In genomic region chr2:20962284-20962683, GRCm38 (mm10) we compare ENCODE assay signal across 9 mouse cellular contexts. TPM values are rescaled to one million over a fixed set of nuclear protein-coding genes. Genes with fewer than 3 reads are reported as not detected.
DNase-seq lines count a peak whose midpoint lies in the region; ATAC-seq lines count a peak whose summit lies in the region.
"Had no signal": no experiment of that assay in that cellular context is flagged by ENCODE, and none has a peak within 500 bp of the region (broad histone marks: within the 10 kb centered on the region; RNA-seq: fewer than 3 reads in every experiment).

No protein-coding gene starts in this region.

- no peak overlapping the region for H3K27ac ChIP-seq in hindbrain, embryonic 12.5 days
- H3K27ac ChIP-seq in midbrain, embryonic 14.5 days (replicated peaks; ENCODE audit: low read depth, low read length), result peak overlapping the region; percentile 49; the same call in 1 of the 2 replicates
- H3K27ac ChIP-seq: embryonic facial prominence, embryonic 13.5 days had no signal

- 23% methylated on average over 2 of the region's 2 CpGs for WGBS in hindbrain, embryonic 12.5 days
- WGBS in midbrain, embryonic 14.5 days, result 17% methylated on average over 2 of the region's 2 CpGs

- peak overlapping the region; percentile 4; the same call in 1 of the 2 replicates for H3K9ac ChIP-seq in hindbrain, embryonic 12.5 days
- no peak overlapping the region for H3K9ac ChIP-seq in midbrain, embryonic 14.5 days (replicated peaks; ENCODE audit: low read length)
- H3K9ac ChIP-seq: embryonic facial prominence, embryonic 13.5 days had no signal

- H3K27me3 ChIP-seq in hindbrain, embryonic 12.5 days, result no peaks in the 10 kb centered on the region
- H3K27me3 ChIP-seq in midbrain, embryonic 14.5 days (ENCODE audit: control insufficient read depth, insufficient read depth, low read length), result no peaks in the 10 kb centered on the region
- H3K27me3 ChIP-seq: embryonic facial prominence, embryonic 13.5 days had no signal

- peaks cover 45% of the 10 kb centered on the region for H3K4me1 ChIP-seq in hindbrain, embryonic 12.5 days
- H3K4me1 ChIP-seq in midbrain, embryonic 14.5 days (ENCODE audit: control insufficient read depth, insufficient read depth, low read length), result peaks cover 57% of the 10 kb centered on the region

- H3K36me3 ChIP-seq in hindbrain, embryonic 12.5 days, result no peaks in the 10 kb centered on the region
- H3K36me3 ChIP-seq in midbrain, embryonic 14.5 days (ENCODE audit: control insufficient read depth, insufficient read depth, low read length), result no peaks in the 10 kb centered on the region
- H3K36me3 ChIP-seq: embryonic facial prominence, embryonic 13.5 days had no signal

- DNase-seq in layer of hippocampus, adult 18-20 months (ENCODE audit: low spot score in 2 of 2), result peak; percentile 44 to 73
- no peak for DNase-seq in layer of hippocampus, adult 9-10 months (ENCODE audit: low spot score)
- peak; percentile 89 to 95 for DNase-seq in cerebellum, adult 18-20 months
- peak; percentile 49 for DNase-seq in midbrain, embryonic 14.5 days
- DNase-seq in adrenal gland, postnatal 25 days, result no peak
- no peak for DNase-seq in gastrocnemius, adult 18-20 months (ENCODE audit: low spot score)

- H3K4me3 ChIP-seq in hindbrain, embryonic 12.5 days, result no peak overlapping the region
- H3K4me3 ChIP-seq in midbrain, embryonic 14.5 days (replicated peaks; ENCODE audit: low read depth, low read length), result no peak overlapping the region
- H3K4me3 ChIP-seq: embryonic facial prominence, embryonic 13.5 days had no signal

- H3K9me3 ChIP-seq in hindbrain, embryonic 12.5 days (replicated peaks), result no peaks in the 10 kb centered on the region
- H3K9me3 ChIP-seq in midbrain, embryonic 14.5 days (ENCODE audit: control insufficient read depth, low read length), result no peaks in the 10 kb centered on the region
- H3K9me3 ChIP-seq: embryonic facial prominence, embryonic 13.5 days had no signal

- H3K4me2 ChIP-seq in hindbrain, embryonic 12.5 days (replicated peaks), result peak overlapping the region; percentile 41
- peak overlapping the region; percentile 49 for H3K4me2 ChIP-seq in midbrain, embryonic 14.5 days (ENCODE audit: low read length)
- H3K4me2 ChIP-seq: embryonic facial prominence, embryonic 13.5 days had no signal

- ATAC-seq in hindbrain, embryonic 12.5 days (ENCODE audit: low FRiP score), result no peak
- no peak for ATAC-seq in midbrain, embryonic 14.5 days (ENCODE audit: low FRiP score, low TSS enrichment)
- no peak for ATAC-seq in granulocyte monocyte progenitor cell, adult 5-6 weeks (replicated peaks; ENCODE audit: poor library complexity, severe bottlenecking)

RNA-seq across cellular contexts. Expression of gene Arhgap21, which starts 6.4 kb away (rescaled TPM):
- 100 to 1,000 TPM; 320 to 367 TPM for total RNA-seq in layer of hippocampus, adult 18-20 months (2021)
- 64.4 and 66.1 TPM in 2 replicates for polyA plus RNA-seq in hindbrain, embryonic 12.5 days (2016; fragmentation: Nextera tagmentation; extraction: Ambion mirVana)
- 62.7 TPM in 2 replicates for polyA plus RNA-seq in midbrain, embryonic 14.5 days (2014; fragmentation: Nextera tagmentation; extraction: Ambion mirVana)
- 72.8 and 85.1 TPM in 2 replicates for total RNA-seq in adrenal gland, postnatal 25 days (2021)
- 40.6 and 58.6 TPM in 2 replicates for total RNA-seq in granulocyte monocyte progenitor cell, adult 5-6 weeks (2014; fragmentation: Nextera tagmentation)
- 18.4 and 28.1 TPM in 2 replicates for total RNA-seq in granulocyte monocyte progenitor cell, adult 5-6 weeks (2017)
- 10 to 100 TPM; 27.0 to 33.4 TPM for total RNA-seq in gastrocnemius, adult 18-20 months (2021)

Comparison
In these comparisons a context has a peak if more than half of its experiments do, and no peak if none do; other contexts are left out.
1. DNase-seq: peak in layer of hippocampus, adult 18-20 months (2 of 2), cerebellum, adult 18-20 months (2 of 2) and midbrain, embryonic 14.5 days (single experiment); none in layer of hippocampus, adult 9-10 months (single experiment), adrenal gland, postnatal 25 days (single experiment) and gastrocnemius, adult 18-20 months (single experiment).